Mouse (Mus musculus): Measurements from ENCODE around the gene Golt1b.

DNA sequence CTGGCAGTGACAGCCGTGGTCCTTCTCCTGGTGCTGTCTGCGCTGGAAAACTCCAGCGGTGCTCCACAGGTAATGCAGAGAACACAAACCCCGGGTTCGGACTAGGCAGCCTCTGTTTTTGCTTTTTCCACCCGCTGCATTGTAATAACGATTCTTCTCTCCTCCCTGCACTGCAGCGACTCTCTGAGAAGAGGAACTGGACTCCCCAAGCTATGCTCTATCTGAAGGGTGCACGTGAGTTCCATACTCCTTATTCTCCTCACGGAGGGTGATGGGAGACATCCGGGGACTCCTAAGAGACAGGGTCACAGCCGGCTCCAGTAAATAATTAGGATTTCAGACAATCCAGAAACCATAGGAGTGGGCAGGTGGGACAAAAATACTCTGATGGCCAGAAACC lies 26.8 kb downstream of the Golt1b start:
- TF ChIP-seq POLR2A (IDR thresholded peaks at IDR 0.05; ENCODE audit: control insufficient read depth, low read depth, low read length) (no peak), CTCF (IDR thresholded peaks at IDR 0.05; ENCODE audit: control insufficient read depth, insufficient read depth, insufficient replicate concordance, low read depth, low read length) (no peak)

Data from testis, adult 2 months (tissue).